Mouse (Mus musculus) A20 (cell line): ENCODE results near the gene Inava.

Experiments
- DNase-seq: peaks from one replicate; pipeline ENCODE4 v3.0.0-alpha.2; 2011; ENCODE audit warnings: low read depth, low spot score

Inava gene

DNA sequence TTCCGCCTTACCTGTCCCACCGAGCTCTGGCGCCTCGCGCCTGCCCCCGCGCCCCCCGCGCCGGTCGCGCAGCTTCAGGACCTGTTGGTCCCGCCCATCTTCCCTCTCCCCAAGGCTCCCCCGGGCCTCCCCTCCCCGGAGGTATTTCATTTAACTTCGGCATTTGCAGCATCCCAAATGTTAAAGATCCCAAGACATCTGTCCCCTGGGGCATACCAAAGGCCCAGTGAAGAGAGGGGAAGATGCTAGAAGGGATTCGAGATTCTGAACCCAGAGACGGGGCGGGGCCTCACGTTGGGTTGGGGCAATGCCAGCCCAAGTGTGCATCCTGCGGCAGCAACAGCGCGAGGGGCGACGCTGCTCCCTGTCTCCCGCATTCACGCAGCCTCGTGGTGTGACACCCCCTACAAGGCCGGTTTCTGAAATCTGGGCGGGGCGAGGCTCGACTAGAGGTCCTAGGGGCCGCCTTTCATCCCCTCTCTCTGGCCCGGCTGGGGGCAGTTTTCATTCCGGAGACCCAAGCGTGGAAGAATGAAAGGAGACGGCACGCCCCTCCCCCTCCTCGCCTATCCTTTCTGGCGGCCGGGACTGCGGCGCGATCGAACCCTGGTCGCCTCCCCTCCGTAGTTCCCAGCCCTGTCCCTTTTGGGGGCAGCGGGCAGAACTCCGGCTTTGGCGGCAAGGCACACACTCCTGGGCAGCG, at the start of gene Inava:
Gene Inava (minus strand): TSS at position 373 of the 703 bp plus-strand sequence.
- peak; percentile 83 for DNase-seq

GRCm38 (mm10) chr1:136277366-136277765, 43.3 kb upstream of the Inava start:
- no peak for DNase-seq

DNA sequence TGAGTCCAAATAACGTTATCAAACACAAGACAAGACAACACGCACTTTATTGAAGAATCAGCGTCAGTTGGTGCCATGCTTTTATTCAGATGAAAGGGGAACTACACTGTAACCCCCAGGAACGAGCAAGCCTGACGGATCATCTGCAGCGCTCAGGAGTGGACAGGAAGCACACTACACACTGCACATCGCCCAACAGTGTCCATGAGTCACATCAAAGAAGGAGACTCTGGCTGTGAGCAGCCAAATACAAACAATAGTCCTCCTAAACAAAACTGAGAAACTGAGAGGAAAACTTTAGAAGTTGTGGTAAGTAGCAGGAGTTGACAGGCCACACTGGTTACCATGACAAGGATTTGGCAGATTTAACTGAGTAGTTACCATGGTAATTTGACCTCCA, 34.2 kb upstream of the Inava start:
- DNase-seq, result no peak

DNA sequence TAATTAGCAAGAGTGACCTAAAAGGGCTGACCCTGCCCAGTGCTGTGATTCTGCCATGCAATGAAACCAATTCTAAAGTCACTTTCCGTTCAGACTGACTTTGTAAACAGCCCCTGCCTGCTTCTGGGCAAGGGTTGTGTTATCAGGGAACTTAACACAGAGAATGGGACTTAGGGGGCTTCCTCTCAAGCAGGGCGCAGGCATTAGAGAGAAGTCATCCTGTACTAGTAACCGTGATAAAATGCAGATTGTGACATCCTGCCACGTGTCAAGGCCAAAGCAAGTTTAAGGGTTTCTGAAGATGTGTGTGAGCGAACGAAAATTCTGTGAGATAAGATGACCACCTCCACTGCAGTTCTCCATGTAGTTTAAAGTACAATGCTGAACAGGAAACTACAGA, 32.1 kb upstream of the Inava start:
- no peak for DNase-seq

GRCm38 (mm10) chr1:136263355-136263754, 29.3 kb upstream of the Inava start:
- no peak for DNase-seq

DNA sequence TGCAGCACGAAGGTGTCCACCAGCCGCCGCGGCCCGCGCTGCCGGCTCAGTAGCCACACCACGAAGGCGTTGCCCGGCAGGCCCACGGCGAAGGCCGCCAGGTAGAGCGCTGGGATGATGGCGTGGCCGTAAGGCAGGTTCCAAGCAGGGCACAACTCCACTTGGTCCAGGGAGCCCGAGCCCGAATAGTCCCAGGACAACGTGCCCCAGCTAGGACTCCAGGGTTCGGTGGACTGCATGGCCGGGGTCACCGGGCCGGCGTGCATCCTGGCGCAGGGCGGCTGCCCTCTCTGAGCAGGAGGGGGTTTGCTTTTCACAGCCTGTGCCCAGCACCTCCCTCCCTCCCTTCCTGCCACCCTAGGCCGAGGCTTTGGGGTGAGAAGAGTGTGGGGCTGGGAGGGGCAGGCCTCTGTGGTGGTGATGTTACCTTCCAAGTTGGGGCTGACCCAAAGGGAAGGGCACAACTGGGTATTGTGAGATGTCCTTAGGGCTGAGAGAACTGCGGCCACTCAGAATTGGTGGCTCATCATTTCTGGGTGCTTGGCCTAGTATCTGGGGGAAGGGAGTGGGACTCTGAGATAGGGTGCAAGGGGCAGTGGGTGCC, 26.7 kb upstream of the Inava start, which contains the start of gene Gpr25:
Gene Gpr25 (minus strand): TSS at position 239 of the 604 bp plus-strand sequence.
- DNase-seq, result no peak

DNA sequence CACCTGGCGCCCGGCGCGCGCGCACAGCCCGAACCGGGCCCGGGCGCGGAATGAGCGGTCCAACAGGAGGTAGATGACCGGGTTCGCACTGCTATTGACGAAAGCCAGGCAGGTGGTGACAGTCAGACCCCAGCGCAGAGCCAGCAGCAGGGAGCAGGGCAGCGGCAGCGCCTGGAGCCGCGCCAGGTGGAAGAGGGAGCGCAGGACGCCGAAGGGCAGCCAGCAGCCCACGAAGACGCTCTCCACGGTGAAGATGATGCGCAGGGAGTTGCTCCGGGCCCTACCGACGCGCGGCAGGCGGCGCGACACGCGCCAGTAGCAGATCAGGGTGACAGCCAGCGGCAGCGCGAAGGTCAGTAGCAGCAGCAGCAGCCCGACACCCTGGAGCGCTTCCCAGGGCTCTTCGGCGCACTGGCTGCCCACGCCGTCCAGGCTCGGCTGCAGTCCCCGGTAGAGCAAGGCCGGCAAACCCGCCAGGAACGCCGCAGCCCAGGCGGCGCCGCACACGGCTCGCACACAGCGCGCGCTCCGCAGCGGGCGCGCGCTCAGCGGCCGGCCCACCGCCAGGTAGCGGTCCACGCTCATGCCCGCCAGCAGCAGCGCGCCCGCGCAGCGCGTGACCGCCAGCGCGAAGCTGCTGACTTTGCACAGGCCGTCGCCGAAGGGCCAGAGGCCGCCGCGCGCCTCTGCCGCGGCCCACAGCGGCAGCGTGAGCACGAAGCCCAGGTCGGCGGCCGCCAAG, 26.0 kb upstream of the Inava start:
- DNase-seq, result no peak

DNA sequence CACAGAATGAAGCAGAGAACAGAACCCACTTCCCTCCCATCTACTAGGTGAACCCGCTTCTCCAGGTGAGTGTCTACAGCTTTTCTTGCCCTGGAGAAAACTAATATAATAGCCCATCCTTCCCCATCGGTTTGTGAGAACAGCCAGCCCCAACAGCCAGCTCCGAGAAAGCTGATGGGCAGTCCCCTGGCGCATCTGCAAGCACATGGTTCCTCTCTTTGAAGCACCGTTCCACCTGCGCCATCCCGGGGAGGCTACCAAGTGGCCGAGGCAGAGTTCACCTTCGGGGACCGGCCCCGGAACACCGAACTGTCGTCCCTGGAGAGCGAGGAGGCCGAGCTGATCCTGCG, 25.5 kb upstream of the Inava start:
- DNase-seq, result no peak

- DNase-seq, result peak; percentile 19
Observed at GRCm38 (mm10) chr1:136258495-136258894, 24.4 kb upstream of the Inava start.

- no peak for DNase-seq
Observed at GRCm38 (mm10) chr1:136255657-136256056, 21.6 kb upstream of the Inava start.

- DNase-seq, result no peak
Observed at GRCm38 (mm10) chr1:136255174-136255573, 21.1 kb upstream of the Inava start.

DNA sequence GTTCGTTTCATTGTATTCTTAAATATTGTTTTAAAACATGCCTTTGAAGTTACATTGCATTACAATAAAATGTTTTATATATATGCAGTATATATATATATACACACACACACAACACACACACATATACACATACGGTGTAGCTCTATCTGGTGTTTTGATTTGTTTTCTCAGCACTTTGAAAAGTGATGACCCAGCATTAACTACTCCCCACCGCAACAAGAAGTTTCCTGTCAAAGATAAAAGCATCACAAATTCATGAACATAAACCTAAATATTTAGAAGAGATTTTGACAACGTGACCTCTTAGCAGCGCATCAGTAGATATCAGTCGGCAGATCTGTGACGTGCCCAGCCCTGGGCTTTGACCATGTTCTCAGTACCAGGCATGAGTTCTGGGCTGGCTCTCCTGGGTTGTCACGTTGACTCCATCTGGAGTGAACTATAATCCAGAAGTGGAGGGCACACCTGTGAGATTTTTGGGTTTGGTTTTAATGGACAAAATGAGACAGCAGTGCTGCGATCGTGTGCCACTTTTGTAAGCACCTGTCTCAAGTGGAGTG, 20.5 kb upstream of the Inava start:
- no peak for DNase-seq

GRCm38 (mm10) chr1:136253472-136253871, 19.4 kb upstream of the Inava start:
- DNase-seq, result no peak

GRCm38 (mm10) chr1:136249662-136250061, 15.6 kb upstream of the Inava start:
- peak; percentile 70 for DNase-seq

DNA sequence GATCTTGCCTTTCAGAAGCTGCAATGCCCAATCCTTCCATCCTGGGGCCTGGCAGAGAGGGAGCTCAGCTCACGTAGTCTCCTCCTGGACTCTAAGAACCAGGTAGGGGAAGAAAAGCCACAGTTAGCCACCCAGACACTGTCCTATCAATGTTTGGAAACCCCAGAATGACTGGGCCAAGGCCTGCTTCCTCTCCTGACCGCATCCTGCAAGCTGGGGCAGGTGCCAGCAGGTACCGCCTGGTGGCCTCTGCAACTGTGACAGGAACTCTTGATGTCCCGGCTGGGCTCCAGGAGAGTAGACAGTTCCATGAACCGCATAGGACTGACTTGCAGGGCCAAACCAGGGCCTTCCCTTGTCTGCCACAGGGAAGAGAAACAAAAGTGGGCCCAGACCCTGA, 13.3 kb upstream of the Inava start:
- DNase-seq, result no peak

GRCm38 (mm10) chr1:136244469-136244868, 10.4 kb upstream of the Inava start:
- DNase-seq, result no peak

DNA sequence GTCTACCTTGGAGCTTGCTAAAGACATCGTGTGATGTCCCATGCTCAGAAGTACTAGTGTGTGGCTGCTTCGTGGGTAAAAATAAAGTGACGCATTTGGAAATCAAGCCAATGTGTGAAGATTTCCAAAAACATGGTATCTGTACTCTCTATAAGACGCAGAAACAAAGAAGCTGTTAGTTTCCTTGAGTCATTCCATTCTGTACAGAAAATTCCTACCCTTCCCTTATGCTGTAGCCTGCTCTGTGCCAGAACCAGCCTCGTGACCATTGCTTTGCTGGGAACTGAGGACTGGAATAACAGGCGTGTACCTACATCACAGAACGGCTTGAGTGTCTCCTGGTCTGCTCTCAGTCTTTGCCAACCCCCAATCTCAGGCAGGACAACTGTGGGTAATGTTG, 7.7 kb upstream of the Inava start:
- DNase-seq, result no peak

DNA sequence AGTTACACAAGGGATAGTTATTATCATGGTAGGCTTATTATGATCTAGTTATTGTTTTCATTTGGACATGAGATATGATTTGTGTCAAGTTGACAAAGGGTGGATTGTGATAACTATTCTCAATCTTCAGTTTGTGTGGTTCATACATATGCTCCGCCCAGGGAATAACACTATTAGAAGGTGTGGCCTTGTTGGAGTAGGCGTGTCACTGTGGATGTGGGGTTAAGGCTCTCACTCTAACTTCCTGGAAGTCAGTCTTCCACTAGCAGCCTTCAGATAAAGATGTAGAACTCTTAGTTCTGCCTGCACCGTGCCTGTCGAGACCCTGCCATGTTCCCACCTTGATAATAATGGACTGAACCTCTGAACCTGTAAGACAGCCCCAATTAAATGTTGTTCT, 4.4 kb upstream of the Inava start:
- DNase-seq, result no peak

- DNase-seq, result no peak
Observed at GRCm38 (mm10) chr1:136234595-136235092, 580 bp upstream of the Inava start.

DNA sequence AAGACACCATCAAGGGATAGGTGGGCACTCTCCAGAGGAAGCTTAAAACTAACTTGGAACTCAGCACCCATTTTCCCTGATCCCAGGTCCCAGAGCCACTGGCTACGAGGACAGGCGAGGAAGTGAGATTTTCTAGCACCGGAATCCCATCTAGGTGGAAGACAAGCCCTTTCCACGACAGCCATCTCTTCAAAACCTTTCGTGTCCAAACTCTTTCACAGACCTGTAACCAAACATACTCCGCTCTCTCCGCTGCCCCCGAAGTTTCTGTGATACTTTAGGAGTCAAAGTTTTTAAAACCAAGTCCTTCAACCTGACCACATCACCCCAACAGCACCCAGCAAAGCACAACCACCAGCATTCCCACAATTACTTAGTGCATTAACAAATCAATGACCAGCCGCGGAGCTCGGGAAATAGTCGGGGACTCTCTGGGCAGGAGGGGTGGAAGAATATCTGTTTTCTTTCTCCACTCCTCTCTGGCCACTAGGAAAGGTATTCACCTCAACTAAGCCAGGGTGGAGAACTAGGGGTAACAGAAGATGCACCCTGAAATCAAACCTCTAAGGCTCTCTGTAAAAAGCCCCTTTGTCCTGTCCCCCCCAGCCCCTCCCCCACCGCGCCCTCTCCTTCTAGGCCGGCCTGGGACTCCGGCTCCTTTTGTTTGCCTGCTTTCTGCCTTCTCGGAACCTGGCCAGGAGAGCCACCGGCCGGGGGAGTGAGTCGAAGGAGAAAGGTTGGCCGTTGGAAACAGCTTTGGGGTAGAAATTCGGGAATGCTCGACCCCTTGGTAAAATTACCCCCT, 876 bp downstream of the Inava start:
- DNase-seq, result no peak

GRCm38 (mm10) chr1:136232285-136232926, 1.7 kb downstream of the Inava start:
- DNase-seq, result no peak
